8 mouse cellular contexts compared by ENCODE assay signal in genomic region chr7:110801028-110801427, GRCm38 (mm10). TPM values are rescaled to one million over a fixed set of nuclear protein-coding genes. Genes with fewer than 3 reads are reported as not detected.
DNase-seq lines count a peak whose midpoint lies in the region; ATAC-seq and TF ChIP-seq lines count a peak whose summit lies in the region.

No protein-coding gene starts in this region.

- H3K4me2 ChIP-seq in liver, postnatal 0 days (ENCODE audit: low read depth, low read length): no peak overlapping the region

- H3K9ac ChIP-seq in liver, postnatal 0 days (replicated peaks): no peak overlapping the region

- H3K4me3 ChIP-seq in embryonic facial prominence, embryonic 10.5 days: no peak overlapping the region
- no peak overlapping the region for H3K4me3 ChIP-seq in liver, postnatal 0 days (ENCODE audit: low read depth, low read length)

- no peaks in the 10 kb centered on the region for H3K36me3 ChIP-seq in embryonic facial prominence, embryonic 10.5 days (replicated peaks)
- peaks cover 57% of the 10 kb centered on the region for H3K36me3 ChIP-seq in liver, postnatal 0 days (replicated peaks; ENCODE audit: insufficient read depth, low read length)

- peak; percentile 75 for DNase-seq in CD4-positive helper T cell, adult 2 months (ENCODE audit: low read depth, low spot score)
- peak; percentile 88 for DNase-seq in adrenal gland, postnatal 10 days
- DNase-seq in embryonic facial prominence, embryonic 10.5 days (ENCODE audit: low spot score): peak; percentile 81
- peak; percentile 87 for DNase-seq in heart, adult 8-10 months (ENCODE audit: low spot score)
- DNase-seq in layer of hippocampus, adult 11-12 months (ENCODE audit: low spot score): peak; percentile 94
- peak; percentile 86 for DNase-seq in liver, postnatal 0 days
- DNase-seq in testis, postnatal 10 days (ENCODE audit: low spot score): peak; percentile 90

- no peak overlapping the region for H3K27ac ChIP-seq in embryonic facial prominence, embryonic 10.5 days (replicated peaks)
- H3K27ac ChIP-seq in liver, postnatal 0 days (ENCODE audit: low read depth): no peak overlapping the region

- peak; percentile 97 for TF ChIP-seq CTCF in liver, postnatal 0 days (IDR thresholded peaks at IDR 0.05; ENCODE audit: low read depth)

- H3K9me3 ChIP-seq in embryonic facial prominence, embryonic 10.5 days: no peaks in the 10 kb centered on the region
- no peaks in the 10 kb centered on the region for H3K9me3 ChIP-seq in liver, postnatal 0 days (ENCODE audit: low read length)

- 1% methylated on average over 4 of the region's 4 CpGs for WGBS in embryonic facial prominence, embryonic 10.5 days
- WGBS in liver, postnatal 0 days (ENCODE audit: insufficient replicate concordance): 2% methylated on average over 4 of the region's 4 CpGs

- peaks cover 22% of the 10 kb centered on the region for H3K4me1 ChIP-seq in embryonic facial prominence, embryonic 10.5 days
- H3K4me1 ChIP-seq in liver, postnatal 0 days (ENCODE audit: insufficient read depth): peaks cover 4% of the 10 kb centered on the region

- H3K27me3 ChIP-seq in embryonic facial prominence, embryonic 10.5 days (replicated peaks; ENCODE audit: low read depth, poor library complexity, severe bottlenecking): no peaks in the 10 kb centered on the region
- H3K27me3 ChIP-seq in liver, postnatal 0 days (ENCODE audit: insufficient read depth, low read length): no peaks in the 10 kb centered on the region

- peak; percentile 37; the same call in 1 of the 2 replicates for ATAC-seq in liver, postnatal 0 days
- ATAC-seq in neutrophil, adult 5-6 weeks (ENCODE audit: extremely low read depth, insufficient number of reproducible peaks, low FRiP score, poor library complexity, severe bottlenecking): peak; percentile 52

- no peak for TF ChIP-seq EP300 in liver, postnatal 0 days (IDR thresholded peaks at IDR 0.05; ENCODE audit: low read depth)

RNA-seq across cellular contexts. Expression of gene Ampd3, which starts 33.0 kb away (rescaled TPM):
- 10 to 100 TPM; 16.7 to 22.7 TPM for total RNA-seq in adrenal gland, postnatal 10 days (2021)
- polyA plus RNA-seq in embryonic facial prominence, embryonic 10.5 days (2016; fragmentation: Nextera tagmentation; extraction: Ambion mirVana): 1.0 and 1.5 TPM in 2 replicates
- 10 to 100 TPM; 28.4 to 42.8 (median 34.3) TPM for total RNA-seq in heart, adult 8-10 months (2022)
- polyA plus RNA-seq in liver, postnatal 0 days (2015; fragmentation: Nextera tagmentation; extraction: Ambion mirVana): 12.3 and 16.6 TPM in 2 replicates
- 60.2 and 63.0 TPM in 2 replicates for total RNA-seq in neutrophil, adult 5-6 weeks (2017)

RNA-seq across cellular contexts. Expression of gene Rnf141, which starts 43.2 kb away (rescaled TPM):
- 10 to 100 TPM; 43.2 to 45.4 TPM for total RNA-seq in adrenal gland, postnatal 10 days (2021)
- 21.5 and 22.3 TPM in 2 replicates for polyA plus RNA-seq in embryonic facial prominence, embryonic 10.5 days (2016; fragmentation: Nextera tagmentation; extraction: Ambion mirVana)
- 10 to 100 TPM; 36.4 to 44.5 (median 39.8) TPM for total RNA-seq in heart, adult 8-10 months (2022)
- polyA plus RNA-seq in liver, postnatal 0 days (2015; fragmentation: Nextera tagmentation; extraction: Ambion mirVana): 21.9 and 22.9 TPM in 2 replicates
- 70.6 and 74.5 TPM in 2 replicates for total RNA-seq in neutrophil, adult 5-6 weeks (2017)
